Mouse (Mus musculus): ENCODE results near the gene Hnrnpab. TPM values are rescaled to one million over a fixed set of nuclear protein-coding genes. Genes with fewer than 3 reads are reported as not detected.
A peak's percentile ranks its signal among the peaks of the same experiment; 100 is the strongest.
"Not testable (repeated sequence)": the region's sequence is repeated elsewhere in the genome, so short reads cannot be mapped to it uniquely, and the experiment has no call there.

The Hnrnpab gene
- polyA plus RNA-seq, 1 experiment from 2014 or later = 636 TPM

GRCm38 (mm10) chr11:51632130-51632753, 25.6 kb upstream of the Hnrnpab start:
- Histone ChIP-seq H3K9me3 (no peaks in the 10 kb centered on the region), H3K27me3 (replicated peaks; ENCODE audit: low read depth, poor library complexity, severe bottlenecking) (no peaks in the 10 kb centered on the region), H3K4me3 (no peak overlapping the region), H3K36me3 (replicated peaks) (peaks cover 28% of the 10 kb centered on the region), H3K27ac (replicated peaks) (no peak overlapping the region), H3K4me1 (peaks cover 18% of the 10 kb centered on the region)
- 90% methylated on average over 6 of the region's 6 CpGs for whole genome bisulfite sequencing
- no peak for DNase-seq (ENCODE audit: low spot score)

- WGBS = 86% methylated on average over 15 of the region's 15 CpGs
- Histone ChIP-seq H3K9me3 (no peaks in the 10 kb centered on the region), H3K4me3 (no peak overlapping the region), H3K27me3 (replicated peaks; ENCODE audit: low read depth, poor library complexity, severe bottlenecking) (no peaks in the 10 kb centered on the region), H3K36me3 (replicated peaks) (peaks cover 53% of the 10 kb centered on the region), H3K27ac (replicated peaks) (no peak overlapping the region), H3K4me1 (peaks cover 1% of the 10 kb centered on the region; the same call in 1 of the 2 replicates)
- DNase-seq (ENCODE audit: low spot score) = no peak
These were observed 23.1 kb upstream of the Hnrnpab start for GRCm38 (mm10) chr11:51629651-51630314.

GRCm38 (mm10) chr11:51627907-51628306, 21.3 kb upstream of the Hnrnpab start:
- no peaks in the 10 kb centered on the region for H3K9me3 ChIP-seq
- 91% methylated on average over 8 of the region's 8 CpGs for WGBS

GRCm38 (mm10) chr11:51627425-51627824, 20.8 kb upstream of the Hnrnpab start:
- Histone ChIP-seq H3K4me3 (no peak overlapping the region), H3K36me3 (replicated peaks) (peaks cover 71% of the 10 kb centered on the region)
- WGBS = 89% methylated on average over 9 of the region's 9 CpGs

More at GRCm38 (mm10) chr11:51627907-51628306, 21.3 kb upstream of the Hnrnpab start:
- H3K4me1 ChIP-seq = no peaks in the 10 kb centered on the region
- H3K27me3 ChIP-seq (replicated peaks; ENCODE audit: low read depth, poor library complexity, severe bottlenecking) = no peaks in the 10 kb centered on the region
- no peak for DNase-seq (ENCODE audit: low spot score)
- H3K4me3 ChIP-seq = no peak overlapping the region
- H3K27ac ChIP-seq (replicated peaks) = no peak overlapping the region
- H3K36me3 ChIP-seq (replicated peaks) = peaks cover 66% of the 10 kb centered on the region

GRCm38 (mm10) chr11:51625187-51625820, 18.7 kb upstream of the Hnrnpab start:
- peaks cover 88% of the 10 kb centered on the region for H3K36me3 ChIP-seq (replicated peaks)

More at GRCm38 (mm10) chr11:51627425-51627824, 20.8 kb upstream of the Hnrnpab start:
- no peak for DNase-seq (ENCODE audit: low spot score)
- Histone ChIP-seq H3K27ac (replicated peaks) (no peak overlapping the region), H3K9me3 (no peaks in the 10 kb centered on the region), H3K27me3 (replicated peaks; ENCODE audit: low read depth, poor library complexity, severe bottlenecking) (no peaks in the 10 kb centered on the region), H3K4me1 (no peaks in the 10 kb centered on the region)

GRCm38 (mm10) chr11:51622971-51623491, 16.4 kb upstream of the Hnrnpab start:
- H3K36me3 ChIP-seq (replicated peaks) = peaks cover 73% of the 10 kb centered on the region
- no peak overlapping the region for H3K4me3 ChIP-seq
- no peaks in the 10 kb centered on the region for H3K9me3 ChIP-seq
- H3K27ac ChIP-seq (replicated peaks) = no peak overlapping the region
- no peaks in the 10 kb centered on the region for H3K27me3 ChIP-seq (replicated peaks; ENCODE audit: low read depth, poor library complexity, severe bottlenecking)
- 91% methylated on average over 7 of the region's 7 CpGs for WGBS
- H3K4me1 ChIP-seq = peaks cover 16% of the 10 kb centered on the region
- DNase-seq (ENCODE audit: low spot score) = no peak

More at GRCm38 (mm10) chr11:51625187-51625820, 18.7 kb upstream of the Hnrnpab start:
- peaks cover 13% of the 10 kb centered on the region for H3K4me1 ChIP-seq
- H3K27ac ChIP-seq (replicated peaks) = no peak overlapping the region
- no peaks in the 10 kb centered on the region for H3K9me3 ChIP-seq
- WGBS = 82% methylated on average over 5 of the region's 5 CpGs
- DNase-seq (ENCODE audit: low spot score) = no peak
- no peak overlapping the region for H3K4me3 ChIP-seq
- H3K27me3 ChIP-seq (replicated peaks; ENCODE audit: low read depth, poor library complexity, severe bottlenecking) = no peaks in the 10 kb centered on the region

- Histone ChIP-seq H3K27me3 (replicated peaks; ENCODE audit: low read depth, poor library complexity, severe bottlenecking) (no peaks in the 10 kb centered on the region), H3K36me3 (replicated peaks) (peaks cover 60% of the 10 kb centered on the region), H3K4me3 (peak overlapping the region; percentile 92), H3K9me3 (no peaks in the 10 kb centered on the region), H3K27ac (replicated peaks) (no peak overlapping the region), H3K4me1 (peaks cover 16% of the 10 kb centered on the region)
- DNase-seq (ENCODE audit: low spot score) = no peak
- WGBS = 96% methylated on average over 2 of the region's 2 CpGs
These were observed 15.1 kb upstream of the Hnrnpab start for GRCm38 (mm10) chr11:51621776-51622175.

GRCm38 (mm10) chr11:51620084-51620483, 13.4 kb upstream of the Hnrnpab start:
- H3K27ac ChIP-seq (replicated peaks) = peak overlapping the region; percentile 88

GRCm38 (mm10) chr11:51619409-51620060, 12.9 kb upstream of the Hnrnpab start, which contains the start of gene Nhp2:
Nhp2 (plus strand) TSS chr11:51619735.
- Histone ChIP-seq H3K36me3 (replicated peaks) (peaks cover 38% of the 10 kb centered on the region), H3K4me3 (peak within 1 kb of the TSS; percentile 92), H3K27me3 (replicated peaks; ENCODE audit: low read depth, poor library complexity, severe bottlenecking) (no peaks in the 10 kb centered on the region), H3K27ac (replicated peaks) (peak within 1 kb of the TSS; percentile 88), H3K4me1 (peaks cover 31% of the 10 kb centered on the region), H3K9me3 (no peaks in the 10 kb centered on the region)
- WGBS = under 1% methylated on average over 51 of the region's 51 CpGs
- DNase-seq (ENCODE audit: low spot score) = peak; percentile 95

More at GRCm38 (mm10) chr11:51620084-51620483, 13.4 kb upstream of the Hnrnpab start:
- Histone ChIP-seq H3K4me3 (peak overlapping the region; percentile 92), H3K9me3 (no peaks in the 10 kb centered on the region), H3K27me3 (replicated peaks; ENCODE audit: low read depth, poor library complexity, severe bottlenecking) (no peaks in the 10 kb centered on the region), H3K36me3 (replicated peaks) (peaks cover 43% of the 10 kb centered on the region), H3K4me1 (peaks cover 26% of the 10 kb centered on the region)
- WGBS = 2% methylated on average over 11 of the region's 11 CpGs
- DNase-seq (ENCODE audit: low spot score) = no peak

GRCm38 (mm10) chr11:51618894-51619408, 12.3 kb upstream of the Hnrnpab start:
- peaks cover 33% of the 10 kb centered on the region for H3K4me1 ChIP-seq
- peak overlapping the region; percentile 92 for H3K4me3 ChIP-seq
- H3K27me3 ChIP-seq (replicated peaks; ENCODE audit: low read depth, poor library complexity, severe bottlenecking) = no peaks in the 10 kb centered on the region
- 53% methylated on average over 8 of the region's 8 CpGs for WGBS
- H3K9me3 ChIP-seq = no peaks in the 10 kb centered on the region
- peaks cover 32% of the 10 kb centered on the region for H3K36me3 ChIP-seq (replicated peaks)
- peak overlapping the region; percentile 88 for H3K27ac ChIP-seq (replicated peaks)
- DNase-seq (ENCODE audit: low spot score) = no peak

GRCm38 (mm10) chr11:51617693-51618092, 11.0 kb upstream of the Hnrnpab start:
- H3K4me3 ChIP-seq = no peak overlapping the region
- 7% methylated on average over 4 of the region's 4 CpGs for WGBS
- DNase-seq (ENCODE audit: low spot score) = peak; percentile 66
- H3K4me1 ChIP-seq = peaks cover 33% of the 10 kb centered on the region
- H3K36me3 ChIP-seq (replicated peaks) = peaks cover 19% of the 10 kb centered on the region
- no peaks in the 10 kb centered on the region for H3K9me3 ChIP-seq
- no peaks in the 10 kb centered on the region for H3K27me3 ChIP-seq (replicated peaks; ENCODE audit: low read depth, poor library complexity, severe bottlenecking)
- H3K27ac ChIP-seq (replicated peaks) = no peak overlapping the region

GRCm38 (mm10) chr11:51616113-51616512, 9.5 kb upstream of the Hnrnpab start:
- H3K4me1 ChIP-seq = peaks cover 28% of the 10 kb centered on the region
- H3K36me3 ChIP-seq (replicated peaks); H3K27me3 ChIP-seq (replicated peaks; ENCODE audit: low read depth, poor library complexity, severe bottlenecking); DNase-seq (ENCODE audit: low spot score); H3K9me3 ChIP-seq: not testable (repeated sequence)
- H3K27ac ChIP-seq (replicated peaks) = peak overlapping the region; percentile 88; the same call in 1 of the 2 replicates
- WGBS = 91% methylated on average over 7 of the region's 7 CpGs
- peak overlapping the region; percentile 56 for H3K4me3 ChIP-seq
